Mouse (Mus musculus): ENCODE results near the gene Chrnd. TPM values are rescaled to one million over a fixed set of nuclear protein-coding genes. Genes with fewer than 3 reads are reported as not detected.
A peak's percentile ranks its signal among the peaks of the same experiment; 100 is the strongest.

Gene Chrnd
- polyA plus RNA-seq, 1 experiment from 2014 or later = not detected

- no peak overlapping the region for H3K9ac ChIP-seq
These were observed 55.8 kb downstream of the Chrnd start for GRCm38 (mm10) chr1:87245929-87246815.

More at GRCm38 (mm10) chr1:87245929-87246815, 55.8 kb downstream of the Chrnd start:
- Histone ChIP-seq H3K36me3 (replicated peaks) (no peaks in the 10 kb centered on the region), H3K27me3 (replicated peaks) (no peaks in the 10 kb centered on the region), H3K4me1 (no peaks in the 10 kb centered on the region), H3K4me3 (no peak overlapping the region), H3K27ac (no peak overlapping the region), H3K4me2 (peak overlapping the region; percentile 14; the same call in 1 of the 2 replicates), H3K9me3 (no peaks in the 10 kb centered on the region)
- peak; percentile 86 for ATAC-seq (replicated peaks)
- WGBS = 27% methylated on average over 22 of the region's 22 CpGs

Other genes with a start within 250 kb of the Chrnd start
- gene Alppl2, start 100.7 kb upstream of the Chrnd start, polyA plus RNA-seq (2015; fragmentation: Nextera tagmentation; extraction: Ambion mirVana) = not detected in 2 replicates
- 0.09 TPM in 1 of 2 replicates, not detected in the other for gene Alpi, start 89.0 kb upstream of the Chrnd start, polyA plus RNA-seq (2015; fragmentation: Nextera tagmentation; extraction: Ambion mirVana)
- gene Akp3, start 65.6 kb upstream of the Chrnd start, polyA plus RNA-seq (2015; fragmentation: Nextera tagmentation; extraction: Ambion mirVana) = not detected in 2 replicates
- gene Ecel1, start 34.1 kb upstream of the Chrnd start, polyA plus RNA-seq (2015; fragmentation: Nextera tagmentation; extraction: Ambion mirVana) = 22.3 and 23.3 TPM in 2 replicates
- 0.13 TPM in 1 of 2 replicates, not detected in the other for gene Prss56, start 7.3 kb upstream of the Chrnd start, polyA plus RNA-seq (2015; fragmentation: Nextera tagmentation; extraction: Ambion mirVana)
- gene Chrng, start 14.1 kb downstream of the Chrnd start, polyA plus RNA-seq (2015; fragmentation: Nextera tagmentation; extraction: Ambion mirVana) = not detected in 2 replicates
- gene Eif4e2, start 23.3 kb downstream of the Chrnd start, polyA plus RNA-seq (2015; fragmentation: Nextera tagmentation; extraction: Ambion mirVana) = 91.7 and 95.4 TPM in 2 replicates
- gene Efhd1, start 73.8 kb downstream of the Chrnd start, polyA plus RNA-seq (2015; fragmentation: Nextera tagmentation; extraction: Ambion mirVana) = 0.58 and 1.2 TPM in 2 replicates
- 65.9 and 72.9 TPM in 2 replicates for gene Gigyf2, start 136.4 kb downstream of the Chrnd start, polyA plus RNA-seq (2015; fragmentation: Nextera tagmentation; extraction: Ambion mirVana)
- gene Kcnj13, start 204.1 kb downstream of the Chrnd start, polyA plus RNA-seq (2015; fragmentation: Nextera tagmentation; extraction: Ambion mirVana) = 7.6 and 8.1 TPM in 2 replicates